Mouse (Mus musculus) erythroblast, embryonic 14.5 days (primary cell): Measurements from ENCODE around the gene Tcp10c. TPM values are rescaled to one million over a fixed set of nuclear protein-coding genes. Genes with fewer than 3 reads are reported as not detected.
"Not testable (repeated sequence)": the region's sequence is repeated elsewhere in the genome, so short reads cannot be mapped to it uniquely, and the experiment has no call there.

Experiments used
- H3K27me3 ChIP-seq: 2 replicates; pipeline ENCODE4 v1.6.1; 2012; ENCODE audit warnings: inconsistent platforms; ENCODE audit not compliant: control insufficient read depth
- H3K36me3 ChIP-seq: 2 replicates; pipeline ENCODE4 v1.6.1; 2012; ENCODE audit warnings: mild to moderate bottlenecking, inconsistent platforms; ENCODE audit not compliant: control insufficient read depth
- H3K4me1 ChIP-seq: 2 replicates; pipeline ENCODE4 v1.6.1; 2012; ENCODE audit warnings: inconsistent platforms; ENCODE audit not compliant: control insufficient read depth
- H3K4me3 ChIP-seq: replicated peaks from 2 replicates; pipeline ENCODE3; 2012; ENCODE audit warnings: moderate library complexity, mild to moderate bottlenecking, inconsistent platforms
- H3K9me3 ChIP-seq: 2 replicates; pipeline ENCODE4 v1.6.1; 2012; ENCODE audit warnings: low read length, inconsistent platforms, mixed read lengths; ENCODE audit not compliant: control insufficient read depth
- polyA plus RNA-seq: library from polyadenylated mRNA; stranded (reverse); fragments of >175 nt; gene quantifications from 2 replicates; pipeline ENCODE4 v1.2.3, GENCODE M21; 2012

The Tcp10c gene
- polyA plus RNA-seq, 1 experiment = not detected

GRCm38 (mm10) chr17:13363773-13364172, 9.4 kb downstream of the Tcp10c start:
- H3K27me3 ChIP-seq, H3K4me3 ChIP-seq, H3K9me3 ChIP-seq, H3K4me1 ChIP-seq, H3K36me3 ChIP-seq: not testable (repeated sequence)

- H3K9me3 ChIP-seq = not testable (repeated sequence)
These were observed 9.8 kb downstream of the Tcp10c start for GRCm38 (mm10) chr17:13364196-13364595.

DNA sequence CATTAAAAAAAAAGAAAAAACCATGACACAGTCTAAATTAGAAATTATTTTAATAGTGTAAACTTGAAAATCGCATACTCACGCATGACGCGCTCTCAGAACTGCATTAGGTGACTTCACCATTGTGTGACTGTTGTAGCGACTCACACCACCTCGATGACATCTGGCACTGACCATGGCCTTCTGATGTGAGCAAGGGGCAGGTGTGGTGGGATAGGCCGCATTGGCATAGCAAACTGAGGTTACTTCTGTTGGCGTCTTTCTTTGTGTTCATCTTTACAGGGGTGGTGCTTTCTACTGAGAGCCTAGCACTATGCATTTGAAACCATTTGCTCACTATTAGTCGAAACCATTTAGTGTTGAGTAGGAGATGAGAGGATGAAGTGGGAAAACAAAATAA, 12.8 kb downstream of the Tcp10c start:
- not testable (repeated sequence) for H3K4me1 ChIP-seq, H3K27me3 ChIP-seq, H3K4me3 ChIP-seq, H3K36me3 ChIP-seq, H3K9me3 ChIP-seq

More at GRCm38 (mm10) chr17:13364196-13364595, 9.8 kb downstream of the Tcp10c start:
- H3K4me1 ChIP-seq, H3K36me3 ChIP-seq, H3K4me3 ChIP-seq, H3K27me3 ChIP-seq: not testable (repeated sequence)

- not testable (repeated sequence) for H3K9me3 ChIP-seq, H3K4me3 ChIP-seq, H3K4me1 ChIP-seq, H3K36me3 ChIP-seq, H3K27me3 ChIP-seq
These were observed 14.3 kb downstream of the Tcp10c start for GRCm38 (mm10) chr17:13368658-13369057.

DNA sequence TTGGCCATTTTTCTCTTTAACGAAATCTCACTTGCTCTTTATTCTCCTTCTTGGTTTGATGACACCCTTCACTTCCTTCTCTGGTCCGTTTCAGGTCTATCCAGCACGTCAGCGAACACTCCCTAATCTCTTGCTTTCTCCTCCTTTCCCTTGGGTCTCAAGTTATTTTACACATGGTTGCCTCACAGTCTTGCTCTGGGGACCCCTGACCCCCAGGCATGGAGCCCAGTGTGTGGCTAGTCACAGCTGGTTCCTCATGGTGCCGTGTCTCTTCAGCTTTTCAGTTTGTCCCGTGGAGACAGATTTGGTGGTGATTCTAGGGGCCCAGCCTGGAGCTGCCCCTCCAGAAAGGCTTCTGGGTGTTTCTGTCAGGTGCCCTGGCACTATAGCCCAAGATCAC, 16.4 kb downstream of the Tcp10c start:
- not testable (repeated sequence) for H3K36me3 ChIP-seq, H3K27me3 ChIP-seq, H3K4me1 ChIP-seq, H3K4me3 ChIP-seq, H3K9me3 ChIP-seq

DNA sequence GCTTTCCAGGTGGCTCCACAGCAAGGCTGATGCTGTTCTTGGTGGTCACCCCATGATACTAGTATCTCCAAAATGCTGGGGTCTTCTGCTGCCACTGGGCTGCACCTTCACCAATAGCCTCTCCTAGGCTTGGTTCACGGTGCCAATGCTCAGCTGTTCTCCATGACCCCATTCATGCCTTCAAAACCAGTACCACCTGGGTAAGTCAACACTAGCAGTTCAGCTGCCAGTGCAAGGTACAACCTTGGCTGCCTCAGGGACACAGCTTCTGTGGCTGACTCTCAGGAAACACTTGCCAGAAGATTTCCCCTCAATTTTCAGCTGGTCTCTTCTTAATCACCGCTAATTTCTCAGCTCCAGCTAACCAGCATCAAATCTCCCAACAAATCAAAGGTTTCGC, 24.0 kb downstream of the Tcp10c start:
- H3K36me3 ChIP-seq, H3K4me1 ChIP-seq, H3K9me3 ChIP-seq, H3K4me3 ChIP-seq, H3K27me3 ChIP-seq: not testable (repeated sequence)

DNA sequence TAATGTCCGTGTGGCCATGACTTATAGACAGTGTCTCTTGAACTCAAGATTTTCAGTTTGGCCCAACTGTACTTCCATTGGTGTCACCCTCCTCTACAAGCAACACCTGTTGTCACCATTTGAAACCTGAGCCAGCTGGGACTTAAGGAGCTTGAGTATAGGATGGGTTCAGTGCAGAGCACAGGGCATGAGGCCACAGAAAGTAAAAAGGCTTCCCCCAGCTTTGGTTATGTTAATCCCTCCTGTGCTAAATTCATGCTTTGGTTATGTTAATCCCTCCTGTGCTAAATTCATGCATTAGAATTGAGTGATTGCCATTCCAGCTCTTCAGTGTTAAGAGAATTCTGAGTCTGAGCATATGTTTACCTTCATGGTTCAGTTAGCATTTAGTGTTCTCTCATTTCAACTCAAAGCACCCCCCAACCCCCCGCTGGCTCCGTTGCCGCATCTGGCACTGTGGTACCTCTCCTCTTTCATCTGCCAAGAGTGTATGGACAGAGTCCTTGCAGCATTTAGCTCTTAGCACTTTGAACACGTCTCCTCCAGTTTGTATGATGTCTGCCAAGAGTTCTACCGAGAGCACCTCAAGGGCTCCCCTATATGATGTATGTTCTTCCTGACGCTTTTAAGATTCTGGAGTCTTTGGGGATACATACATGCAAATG, 25.7 kb downstream of the Tcp10c start:
- H3K27me3 ChIP-seq, H3K4me3 ChIP-seq, H3K36me3 ChIP-seq, H3K4me1 ChIP-seq, H3K9me3 ChIP-seq: not testable (repeated sequence)

GRCm38 (mm10) chr17:13381286-13381685, 26.9 kb downstream of the Tcp10c start:
- not testable (repeated sequence) for H3K9me3 ChIP-seq, H3K4me1 ChIP-seq, H3K4me3 ChIP-seq, H3K36me3 ChIP-seq, H3K27me3 ChIP-seq

- not testable (repeated sequence) for H3K4me1 ChIP-seq, H3K27me3 ChIP-seq, H3K9me3 ChIP-seq, H3K4me3 ChIP-seq, H3K36me3 ChIP-seq
These were observed 36.6 kb downstream of the Tcp10c start for GRCm38 (mm10) chr17:13391020-13391419.

DNA sequence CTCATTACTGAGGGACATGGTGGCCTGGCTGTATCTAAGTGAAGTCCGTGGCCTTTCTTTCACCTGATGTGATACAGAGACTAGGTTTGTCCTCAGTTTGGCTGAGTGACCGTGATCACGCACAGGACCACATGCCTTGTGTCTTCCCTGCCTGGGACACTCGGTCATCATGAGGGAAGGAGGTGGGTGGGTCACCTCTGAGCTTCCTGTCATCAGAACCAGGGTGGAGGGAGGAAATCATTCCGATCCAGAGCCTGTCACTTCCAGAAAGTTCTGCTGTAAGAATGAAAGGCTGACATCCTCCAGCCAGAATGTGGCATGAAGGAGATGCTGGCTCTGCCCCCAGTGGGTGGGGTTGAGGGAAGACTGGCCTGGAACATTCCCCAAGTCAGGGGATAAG, 45.6 kb downstream of the Tcp10c start:
- H3K27me3 ChIP-seq, H3K36me3 ChIP-seq, H3K4me3 ChIP-seq, H3K4me1 ChIP-seq, H3K9me3 ChIP-seq: not testable (repeated sequence)

GRCm38 (mm10) chr17:13402118-13402517, 47.7 kb downstream of the Tcp10c start:
- H3K9me3 ChIP-seq, H3K4me1 ChIP-seq, H3K4me3 ChIP-seq, H3K36me3 ChIP-seq, H3K27me3 ChIP-seq: not testable (repeated sequence)

DNA sequence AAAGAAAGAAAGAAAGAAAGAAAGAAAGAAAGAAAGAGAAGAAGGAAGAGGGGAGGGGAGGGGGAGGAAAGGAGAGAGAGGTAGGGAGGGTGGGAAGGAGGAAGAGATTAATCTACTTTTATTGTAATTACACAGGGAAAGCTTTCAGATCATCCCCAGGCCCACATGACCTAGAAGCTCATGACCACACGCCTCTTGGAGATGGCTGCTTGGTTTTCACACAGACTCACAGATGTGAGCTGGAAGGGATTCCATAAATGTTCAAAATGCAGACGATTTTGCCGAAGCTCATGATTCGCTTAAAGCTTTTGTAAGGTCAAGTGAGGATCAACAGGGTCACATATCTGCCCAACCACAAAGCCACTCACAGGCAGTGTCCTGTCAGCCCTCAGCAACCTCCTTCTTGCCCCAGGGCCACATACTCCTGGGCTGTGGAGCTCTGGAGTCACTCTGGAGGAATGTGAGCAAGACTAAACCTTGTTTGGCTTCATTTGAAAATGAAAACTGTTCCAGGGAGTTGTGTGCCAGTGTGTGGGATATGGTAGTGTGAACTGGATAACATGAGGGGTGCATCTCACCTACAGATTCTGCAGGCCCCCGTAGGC, 49.3 kb downstream of the Tcp10c start:
- not testable (repeated sequence) for H3K4me1 ChIP-seq, H3K27me3 ChIP-seq, H3K9me3 ChIP-seq, H3K36me3 ChIP-seq, H3K4me3 ChIP-seq

GRCm38 (mm10) chr17:13406023-13406422, 51.7 kb downstream of the Tcp10c start:
- not testable (repeated sequence) for H3K27me3 ChIP-seq

GRCm38 (mm10) chr17:13406701-13407100, 52.3 kb downstream of the Tcp10c start:
- not testable (repeated sequence) for H3K4me3 ChIP-seq, H3K4me1 ChIP-seq, H3K36me3 ChIP-seq

More at GRCm38 (mm10) chr17:13406023-13406422, 51.7 kb downstream of the Tcp10c start:
- not testable (repeated sequence) for H3K4me1 ChIP-seq, H3K36me3 ChIP-seq, H3K4me3 ChIP-seq, H3K9me3 ChIP-seq

DNA sequence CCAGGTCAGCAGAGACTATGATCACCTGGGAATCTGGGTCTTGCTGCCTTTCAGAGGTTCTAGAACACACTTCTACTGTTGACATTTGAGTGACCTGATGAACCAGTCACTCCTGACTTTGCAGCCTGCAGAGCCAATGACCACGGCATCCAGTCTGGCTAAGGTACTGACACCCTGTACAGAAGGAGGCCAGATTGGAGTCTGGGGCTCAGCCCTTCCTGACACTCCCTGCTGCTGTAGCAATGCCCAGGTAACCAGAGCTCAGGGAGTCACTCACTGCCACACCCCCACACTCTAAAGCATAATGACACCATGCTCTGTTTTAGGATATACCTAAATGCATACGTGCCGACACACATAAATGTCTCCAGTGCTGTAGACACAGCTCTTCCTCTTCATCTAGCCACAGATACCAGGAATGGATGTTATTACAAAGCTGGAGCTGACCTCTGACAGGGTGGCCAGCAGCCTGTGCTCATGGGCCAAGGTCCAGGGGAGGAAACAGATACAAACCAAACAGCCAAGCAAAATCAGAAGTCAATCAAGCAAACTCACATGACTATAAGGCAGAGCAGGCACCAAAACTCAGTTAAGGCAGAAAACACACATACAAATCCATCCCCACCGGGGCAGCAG, 53.4 kb downstream of the Tcp10c start:
- not testable (repeated sequence) for H3K36me3 ChIP-seq, H3K27me3 ChIP-seq, H3K4me1 ChIP-seq, H3K9me3 ChIP-seq, H3K4me3 ChIP-seq

More at GRCm38 (mm10) chr17:13406701-13407100, 52.3 kb downstream of the Tcp10c start:
- not testable (repeated sequence) for H3K9me3 ChIP-seq, H3K27me3 ChIP-seq
